Mouse (Mus musculus) brown adipose tissue, adult 24 weeks (tissue): ENCODE measurements around the gene Morc1. TPM values are rescaled to one million over a fixed set of nuclear protein-coding genes. Genes with fewer than 3 reads are reported as not detected.

Source experiments
- H3K27ac ChIP-seq: fragments of 200-500 bp; replicated peaks from 2 replicates; pipeline ENCODE4 v1.5.1; 2012; ENCODE audit warnings: low read depth, mild to moderate bottlenecking, low read length
- H3K4me1 ChIP-seq: fragments of 200-500 bp; 2 replicates; pipeline ENCODE4 v1.6.1; 2012; ENCODE audit warnings: low read length, mixed read lengths; ENCODE audit not compliant: control insufficient read depth, insufficient read depth, insufficient read length
- H3K4me3 ChIP-seq: fragments of 200-500 bp; 2 replicates; pipeline ENCODE4 v1.5.1; 2012; ENCODE audit warnings: low read depth, mild to moderate bottlenecking, low read length, moderate library complexity; ENCODE audit not compliant: insufficient read depth
- polyA plus RNA-seq: library from polyadenylated mRNA; stranded (reverse); fragments of >200 nt; gene quantifications from 2 replicates; pipeline ENCODE4 v1.2.4, GENCODE M21; 2012; ENCODE audit not compliant: missing spikeins, insufficient read depth, insufficient read length

Gene Morc1
- polyA plus RNA-seq, 1 experiment, result not detected

DNA sequence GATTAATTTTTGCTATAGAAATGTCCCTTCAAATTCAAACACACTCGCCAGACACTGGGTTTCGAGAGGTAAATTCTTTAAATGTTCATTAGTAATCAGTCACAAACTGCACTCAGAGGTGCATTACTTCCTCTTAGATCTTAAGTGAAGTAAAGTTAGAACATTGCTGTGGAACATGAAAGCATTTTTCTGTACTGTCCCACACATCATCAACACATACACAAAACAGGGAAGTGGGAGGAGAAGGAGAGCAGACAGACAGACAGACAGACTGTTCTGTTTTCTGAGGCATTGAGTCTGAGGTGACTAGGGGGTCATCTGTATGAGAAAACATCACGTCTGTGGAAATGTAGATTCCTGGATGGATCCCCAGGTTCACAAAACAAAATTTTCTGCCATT is 143.5 kb downstream of the Morc1 start:
- H3K4me3 ChIP-seq, result no peak overlapping the region
- no peaks in the 10 kb centered on the region for H3K4me1 ChIP-seq
- H3K27ac ChIP-seq, result no peak overlapping the region

DNA sequence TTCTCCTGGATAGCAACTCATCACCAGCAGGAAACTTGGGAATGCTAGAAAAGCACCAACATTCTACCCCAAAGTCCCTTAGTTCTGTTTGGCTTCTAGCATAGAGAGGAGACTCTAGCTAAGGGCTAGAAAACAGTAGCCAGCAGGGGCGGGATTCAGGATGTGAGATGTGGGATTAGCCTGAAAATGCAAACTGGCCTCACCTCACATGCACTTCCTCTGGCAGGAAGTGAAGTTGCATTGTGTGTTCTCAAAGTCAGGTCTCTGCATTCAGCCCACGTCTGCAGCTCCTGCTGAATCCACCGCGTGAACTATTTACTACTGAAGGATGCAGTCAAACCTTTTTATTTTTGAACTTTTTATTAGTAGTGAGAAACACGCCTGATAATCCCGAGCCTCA is 154.3 kb downstream of the Morc1 start:
- Histone ChIP-seq H3K27ac (no peak overlapping the region), H3K4me1 (no peaks in the 10 kb centered on the region), H3K4me3 (no peak overlapping the region)

DNA sequence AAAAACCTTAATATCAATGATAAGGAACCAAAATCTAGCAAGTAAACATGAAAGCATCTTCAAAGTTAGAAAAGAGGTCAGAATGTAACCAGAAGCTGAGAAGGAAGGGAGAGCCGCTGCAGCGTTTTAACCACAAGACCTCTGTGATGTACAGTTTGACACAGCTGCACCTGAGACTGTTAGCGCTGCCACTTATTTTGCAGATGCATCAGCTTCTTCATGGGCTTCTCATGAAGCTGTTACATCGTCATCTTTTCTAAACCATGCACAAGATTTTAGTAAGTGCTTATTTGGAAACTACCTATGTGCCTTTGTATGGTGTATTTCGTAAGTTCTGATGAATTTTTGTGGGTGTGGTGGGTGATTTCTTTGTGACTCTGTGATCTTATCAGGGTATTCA is 163.4 kb downstream of the Morc1 start:
- Histone ChIP-seq H3K4me3 (no peak overlapping the region), H3K4me1 (no peaks in the 10 kb centered on the region), H3K27ac (no peak overlapping the region)

DNA sequence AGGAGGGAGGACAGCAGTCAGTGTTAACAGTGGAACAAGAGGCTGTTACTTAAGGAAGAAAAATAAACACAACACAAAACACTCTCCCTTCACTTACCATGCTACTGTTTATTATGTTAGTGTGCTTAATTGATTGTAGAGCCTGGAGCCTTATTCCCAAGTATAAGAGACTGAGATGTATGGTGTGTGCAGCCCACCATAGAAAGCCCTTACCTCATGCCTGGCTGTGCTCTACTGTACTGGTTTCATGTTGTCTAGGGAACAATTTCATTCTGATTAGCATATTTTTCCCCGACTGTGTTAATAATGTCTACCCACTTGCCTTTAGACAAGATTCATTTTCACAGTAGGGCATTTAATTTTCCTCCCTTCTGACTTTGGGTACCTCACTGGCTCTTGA is 164.2 kb downstream of the Morc1 start:
- H3K4me3 ChIP-seq, result no peak overlapping the region
- H3K27ac ChIP-seq, result no peak overlapping the region
- H3K4me1 ChIP-seq, result no peaks in the 10 kb centered on the region

DNA sequence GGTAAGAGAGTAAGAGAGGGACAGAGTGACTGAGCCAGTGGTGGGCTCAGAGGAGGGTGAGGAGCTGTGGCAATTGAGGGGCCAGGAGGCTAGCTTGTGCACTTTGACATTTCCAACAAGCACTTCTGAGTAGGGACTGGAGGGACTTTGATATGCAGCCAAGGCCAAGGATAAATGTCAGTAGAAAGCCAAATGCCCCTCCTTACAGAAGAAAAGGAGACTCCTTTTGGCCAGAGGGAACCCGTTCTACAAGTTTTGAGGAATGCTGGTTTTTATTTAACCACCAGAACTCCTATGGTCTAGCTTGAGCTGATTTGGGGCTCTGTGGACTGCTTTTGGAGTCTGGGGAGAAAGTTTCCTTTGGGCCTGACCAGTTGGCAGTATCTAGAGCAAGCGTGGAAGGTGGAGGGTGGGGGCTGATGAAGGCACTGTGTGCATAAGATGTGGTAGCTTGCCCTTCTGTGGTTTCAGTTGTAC is 172.7 kb downstream of the Morc1 start:
- Histone ChIP-seq H3K4me1 (no peaks in the 10 kb centered on the region), H3K27ac (no peak overlapping the region)

DNA sequence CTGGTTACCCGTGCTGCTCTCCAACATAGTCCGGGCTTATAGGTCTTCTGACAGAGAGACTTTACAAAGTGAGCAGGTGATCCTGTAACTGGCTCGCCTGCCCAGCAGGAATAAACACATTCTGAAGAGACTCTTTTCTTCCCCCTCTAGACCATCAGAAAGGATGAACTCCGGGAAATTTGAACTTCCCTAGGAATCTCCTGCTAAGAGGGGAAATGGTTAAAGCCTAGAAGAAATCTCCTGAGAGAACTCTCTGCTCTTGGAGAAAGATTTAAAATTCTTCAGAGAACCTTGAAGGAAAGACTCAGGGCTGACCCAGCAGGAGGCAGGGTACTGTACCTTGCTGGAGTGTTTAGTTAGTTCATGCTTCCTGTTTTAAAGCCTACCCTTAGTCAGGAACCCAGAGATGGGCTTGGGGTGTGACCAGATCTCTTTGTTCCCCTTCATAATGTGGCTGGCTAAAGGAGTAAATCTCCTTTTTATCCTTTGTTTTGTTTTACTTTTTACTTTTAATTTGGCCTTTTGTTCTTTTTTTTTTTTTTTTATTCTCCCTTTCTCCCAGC is 175.5 kb downstream of the Morc1 start:
- no peak overlapping the region for H3K4me3 ChIP-seq
- no peaks in the 10 kb centered on the region for H3K4me1 ChIP-seq
- no peak overlapping the region for H3K27ac ChIP-seq

More for the DNA sequence above, 172.7 kb downstream of the Morc1 start:
- no peak overlapping the region for H3K4me3 ChIP-seq

DNA sequence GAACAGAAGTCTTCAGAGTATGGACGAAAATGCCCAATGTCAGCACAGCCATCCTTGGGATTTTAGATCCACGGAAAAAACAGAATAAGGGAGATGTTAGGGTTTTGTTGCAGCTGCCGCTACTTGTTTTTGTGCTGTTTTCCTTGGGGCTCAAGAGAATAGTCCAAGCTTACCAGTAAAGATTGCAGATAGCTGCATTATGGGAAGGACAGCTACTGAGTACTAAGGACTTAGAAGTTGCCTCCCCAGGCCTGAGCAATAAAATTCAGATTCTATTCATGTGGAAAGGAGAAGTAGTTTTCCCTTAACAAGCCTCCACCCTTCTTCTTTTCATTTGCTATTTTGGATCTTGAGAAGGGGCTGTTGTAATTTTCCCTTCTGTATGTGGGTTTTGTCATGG is 177.2 kb downstream of the Morc1 start:
- no peaks in the 10 kb centered on the region for H3K4me1 ChIP-seq
- no peak overlapping the region for H3K4me3 ChIP-seq

DNA sequence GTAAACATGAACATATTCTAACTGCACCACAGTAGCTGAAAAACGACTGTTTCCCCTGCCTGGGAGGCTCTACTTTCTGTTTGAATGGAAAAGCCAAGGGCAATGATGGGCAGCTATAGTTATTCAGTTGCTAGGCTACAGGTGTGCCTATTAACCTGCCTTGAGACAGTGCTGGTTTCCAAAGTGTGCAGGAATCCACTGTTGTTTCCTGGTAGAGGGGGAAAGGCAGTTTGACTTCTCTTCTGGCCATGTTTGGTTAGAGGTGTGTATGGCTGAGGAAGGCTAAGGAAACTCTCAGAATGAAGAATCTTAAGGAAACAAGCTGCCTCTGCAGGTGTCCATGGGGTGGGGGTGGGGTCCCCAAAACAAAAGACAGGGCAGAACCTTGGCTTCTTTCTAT is 179.8 kb downstream of the Morc1 start:
- H3K4me3 ChIP-seq, result no peak overlapping the region
- no peak overlapping the region for H3K27ac ChIP-seq
- no peaks in the 10 kb centered on the region for H3K4me1 ChIP-seq

More for the DNA sequence above, 177.2 kb downstream of the Morc1 start:
- H3K27ac ChIP-seq, result no peak overlapping the region

DNA sequence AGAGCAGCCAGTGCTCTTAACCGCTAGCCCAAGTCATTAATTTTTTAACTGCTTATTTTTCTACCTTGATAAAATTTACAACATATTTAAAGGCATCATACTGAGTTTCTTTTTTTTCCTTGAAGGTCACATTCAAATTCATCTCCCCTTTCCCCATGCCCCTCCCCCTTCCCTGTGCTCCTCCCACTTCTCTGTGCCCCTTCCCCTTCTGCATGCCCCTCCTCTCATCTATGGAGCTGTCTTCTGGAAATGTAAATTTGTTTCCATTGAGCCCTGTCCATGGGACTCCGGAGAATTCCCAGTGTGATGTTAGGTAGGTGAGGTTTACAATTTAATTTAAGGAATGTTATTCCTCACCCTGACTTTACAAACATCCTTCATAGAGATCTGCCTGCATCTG is 180.4 kb downstream of the Morc1 start:
- no peak overlapping the region for H3K4me3 ChIP-seq
- no peaks in the 10 kb centered on the region for H3K4me1 ChIP-seq
- no peak overlapping the region for H3K27ac ChIP-seq

DNA sequence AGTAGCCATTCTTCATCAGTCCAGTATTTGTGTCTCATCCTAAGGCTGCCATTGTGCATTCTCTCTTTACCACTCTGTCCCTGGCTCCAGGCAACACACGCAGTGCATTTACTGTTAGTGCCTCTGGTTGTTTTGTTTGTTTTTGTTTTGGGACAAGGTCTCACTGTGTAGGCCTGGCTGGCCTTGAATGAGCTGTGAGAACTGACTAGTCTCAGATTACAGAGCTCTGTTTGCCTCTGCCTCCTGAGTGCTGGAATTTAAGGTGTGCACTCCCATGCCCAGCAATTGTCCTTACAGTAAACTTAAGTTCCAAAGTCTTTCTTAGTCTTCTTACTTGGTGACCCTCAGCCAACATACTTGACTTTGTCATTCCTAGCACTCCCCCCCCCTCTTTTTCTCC is 182.7 kb downstream of the Morc1 start:
- no peak overlapping the region for H3K27ac ChIP-seq
- H3K4me1 ChIP-seq, result no peaks in the 10 kb centered on the region
- H3K4me3 ChIP-seq, result no peak overlapping the region

DNA sequence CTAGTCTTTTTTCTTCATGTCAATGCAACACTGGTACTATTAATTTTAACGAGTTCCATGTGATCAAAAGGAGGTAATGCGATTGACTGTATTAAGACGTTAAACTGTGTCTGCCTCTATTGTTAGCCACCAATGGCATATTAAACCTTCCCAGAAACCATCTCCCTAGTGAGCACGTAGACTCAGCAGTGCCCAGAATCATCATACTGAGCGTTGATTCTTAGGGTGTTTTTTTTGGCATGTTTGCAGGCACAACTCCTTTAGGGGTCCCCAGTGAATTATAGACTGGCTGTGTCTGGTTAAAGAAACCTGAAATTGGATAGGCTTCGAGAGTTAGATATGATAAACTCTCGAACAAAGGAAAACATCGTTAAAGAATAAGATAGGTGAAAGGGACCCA is 189.5 kb downstream of the Morc1 start:
- Histone ChIP-seq H3K4me3 (no peak overlapping the region), H3K4me1 (no peaks in the 10 kb centered on the region), H3K27ac (no peak overlapping the region)

DNA sequence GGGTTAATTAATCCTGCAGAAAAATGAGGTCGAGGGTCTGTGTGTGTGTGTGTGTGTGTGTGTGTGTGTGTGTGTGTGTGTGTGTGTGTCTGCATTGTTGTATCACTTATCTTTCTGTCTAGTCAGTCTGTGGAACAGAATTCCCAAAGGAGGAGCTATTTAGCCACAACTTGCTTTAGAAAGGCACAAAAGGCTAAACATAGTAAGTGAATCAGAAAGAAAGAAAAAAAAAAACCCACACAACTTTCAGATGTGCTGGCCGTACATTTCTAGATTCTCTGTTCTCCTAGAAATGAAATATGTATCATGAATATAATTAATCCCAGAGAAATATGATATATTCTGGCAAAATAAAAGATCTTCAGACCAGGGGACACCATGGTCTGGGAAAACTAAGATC is 190.0 kb downstream of the Morc1 start:
- H3K4me3 ChIP-seq, result no peak overlapping the region
- H3K27ac ChIP-seq, result no peak overlapping the region
- H3K4me1 ChIP-seq, result no peaks in the 10 kb centered on the region

DNA sequence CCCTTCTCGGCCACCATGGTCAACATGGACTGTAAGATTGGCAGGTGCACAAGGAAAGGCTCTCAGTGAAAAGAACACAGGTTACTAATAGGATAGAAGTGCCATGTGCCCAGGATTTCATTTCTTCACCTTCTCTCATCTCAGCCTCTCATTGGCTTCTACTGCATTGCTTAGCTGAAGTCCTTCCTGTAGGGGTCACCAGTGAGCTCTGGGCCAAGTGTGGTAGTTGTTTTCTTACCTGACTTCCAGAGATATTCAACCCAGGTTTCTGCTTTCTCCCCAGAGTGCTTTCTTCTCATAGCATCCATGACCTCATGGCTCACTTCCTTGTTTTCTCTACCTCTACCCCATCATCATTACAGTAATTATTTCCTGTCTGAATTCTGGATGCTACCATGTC is 192.4 kb downstream of the Morc1 start:
- H3K4me1 ChIP-seq, result no peaks in the 10 kb centered on the region
- no peak overlapping the region for H3K4me3 ChIP-seq
- no peak overlapping the region for H3K27ac ChIP-seq

DNA sequence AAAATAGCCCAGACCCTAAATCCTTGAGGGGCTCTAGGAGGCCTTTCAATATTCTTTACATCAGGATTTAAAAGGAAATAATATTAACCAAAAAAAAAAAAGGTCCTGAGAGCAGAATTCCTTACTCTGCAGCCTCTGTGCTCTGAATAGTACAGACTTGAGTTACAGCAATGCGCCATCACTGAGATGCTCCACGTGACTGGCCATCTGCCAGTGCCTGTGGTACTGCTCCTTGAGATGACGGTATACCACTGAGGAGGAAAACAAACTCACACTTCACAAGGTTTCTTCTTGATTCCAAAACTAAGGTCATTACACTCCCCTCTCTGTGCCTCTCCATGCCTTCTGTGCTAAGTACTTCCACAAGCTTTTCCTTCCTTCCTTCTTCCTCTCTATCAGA is 195.1 kb downstream of the Morc1 start:
- no peak overlapping the region for H3K27ac ChIP-seq
- no peak overlapping the region for H3K4me3 ChIP-seq
- H3K4me1 ChIP-seq, result no peaks in the 10 kb centered on the region

DNA sequence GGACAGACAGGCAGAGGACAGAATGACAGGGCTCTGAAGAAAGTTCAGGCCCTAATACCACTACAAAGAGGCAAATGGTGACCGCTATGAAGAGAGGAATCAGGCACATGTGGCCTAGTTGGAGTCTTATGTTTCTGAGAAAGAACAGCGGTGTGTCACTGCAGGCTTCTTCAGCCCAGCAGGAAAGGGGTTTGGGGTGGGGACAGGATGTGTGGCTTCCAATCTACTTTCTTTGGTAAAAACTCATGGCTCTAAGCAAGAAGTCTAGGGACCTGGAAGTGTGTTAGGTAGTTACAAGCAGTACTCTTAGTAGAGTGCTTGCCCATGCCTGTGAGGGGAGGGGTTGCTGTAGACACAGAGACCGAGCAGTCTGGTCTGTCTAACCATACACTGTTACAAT is 196.3 kb downstream of the Morc1 start:
- Histone ChIP-seq H3K27ac (no peak overlapping the region), H3K4me1 (no peaks in the 10 kb centered on the region), H3K4me3 (no peak overlapping the region)

DNA sequence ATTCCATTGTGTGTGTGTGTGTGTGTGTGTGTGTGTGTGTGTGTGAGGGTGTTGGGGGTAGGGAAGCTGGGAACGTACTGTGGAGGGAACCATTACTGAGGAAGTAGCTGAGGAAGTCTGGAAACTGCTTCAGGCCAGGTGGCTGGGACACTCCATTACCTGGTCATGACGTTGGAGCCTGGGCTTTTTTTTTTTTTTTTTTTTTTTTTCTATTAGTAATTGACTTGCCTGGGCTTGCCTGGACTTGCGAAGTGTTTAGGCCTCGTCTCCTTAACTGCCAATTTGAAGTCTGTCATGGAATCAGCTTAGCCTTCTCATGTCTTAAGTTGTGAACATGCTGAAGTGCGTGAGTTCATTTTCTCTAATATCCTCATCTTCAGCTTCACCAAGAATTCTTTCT is 198.7 kb downstream of the Morc1 start:
- H3K4me1 ChIP-seq, result no peaks in the 10 kb centered on the region
- H3K4me3 ChIP-seq, result no peak overlapping the region
- no peak overlapping the region for H3K27ac ChIP-seq

DNA sequence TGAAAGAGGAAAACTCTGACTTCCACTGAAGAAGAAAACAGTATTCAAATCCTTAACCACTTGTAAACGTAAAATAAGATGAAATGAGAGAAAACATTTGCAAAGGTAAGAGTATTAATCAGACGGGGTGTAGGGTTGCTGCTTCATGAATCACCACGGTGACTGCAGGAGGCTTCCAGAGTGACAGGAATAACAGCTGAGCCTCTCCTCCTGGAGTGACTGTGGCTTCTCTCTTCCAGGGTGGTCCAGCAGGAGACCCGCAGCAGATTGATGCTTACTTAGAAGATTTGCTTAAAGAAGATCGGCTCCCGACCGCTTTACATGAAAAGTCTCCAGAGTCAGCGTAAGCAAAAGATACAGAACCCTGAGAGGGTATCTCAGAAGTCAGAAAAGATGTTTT is 199.4 kb downstream of the Morc1 start:
- no peak overlapping the region for H3K4me3 ChIP-seq

More for the DNA sequence above, 199.4 kb downstream of the Morc1 start:
- H3K4me1 ChIP-seq, result no peaks in the 10 kb centered on the region
- H3K27ac ChIP-seq, result no peak overlapping the region
